Mouse (Mus musculus): Measurements from ENCODE around the gene Mdk.

Mdk gene

DNA sequence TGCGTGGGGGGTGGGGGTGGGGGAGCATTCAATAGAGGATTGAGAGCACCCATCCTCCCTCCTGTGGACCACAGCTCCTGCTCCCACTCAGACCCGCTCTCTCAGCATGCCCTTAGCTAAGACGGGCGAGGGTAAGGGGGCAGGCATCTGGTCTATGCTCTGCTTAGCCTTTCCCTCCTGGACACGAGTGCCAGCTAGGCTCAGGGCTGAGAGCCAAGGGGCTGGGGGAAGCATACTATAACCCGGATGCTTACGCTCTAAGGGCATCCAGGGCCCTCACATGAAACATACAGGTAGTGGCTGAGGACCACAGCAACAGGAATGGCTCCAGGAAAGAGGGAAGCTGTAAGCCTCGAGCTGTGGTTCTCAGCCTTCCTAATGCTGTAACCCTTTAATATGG is 26.0 kb upstream of the Mdk start:
- DNase-seq = no peak

DNA sequence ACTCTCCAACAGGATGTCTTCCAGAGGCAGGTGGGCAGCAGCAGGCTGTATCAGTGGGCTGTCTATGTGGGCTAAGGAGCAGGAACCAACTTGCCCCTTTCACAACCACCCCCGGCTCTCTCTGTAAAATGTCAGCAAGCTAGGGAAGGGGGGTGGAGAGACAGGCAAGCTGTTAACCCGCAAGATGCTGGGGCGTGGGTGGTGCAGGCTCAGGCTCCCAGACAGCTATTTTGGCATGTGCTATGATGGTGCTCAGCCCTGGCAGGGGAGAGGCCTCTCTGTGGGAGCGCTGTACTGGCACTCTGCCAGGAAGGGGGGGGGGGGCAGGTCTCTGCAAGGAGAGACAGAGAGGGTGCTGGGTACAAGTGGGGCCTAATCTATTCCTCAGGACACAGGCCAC is 25.0 kb upstream of the Mdk start:
- peak in 1 of 2 experiments; percentile 35 for DNase-seq

DNA sequence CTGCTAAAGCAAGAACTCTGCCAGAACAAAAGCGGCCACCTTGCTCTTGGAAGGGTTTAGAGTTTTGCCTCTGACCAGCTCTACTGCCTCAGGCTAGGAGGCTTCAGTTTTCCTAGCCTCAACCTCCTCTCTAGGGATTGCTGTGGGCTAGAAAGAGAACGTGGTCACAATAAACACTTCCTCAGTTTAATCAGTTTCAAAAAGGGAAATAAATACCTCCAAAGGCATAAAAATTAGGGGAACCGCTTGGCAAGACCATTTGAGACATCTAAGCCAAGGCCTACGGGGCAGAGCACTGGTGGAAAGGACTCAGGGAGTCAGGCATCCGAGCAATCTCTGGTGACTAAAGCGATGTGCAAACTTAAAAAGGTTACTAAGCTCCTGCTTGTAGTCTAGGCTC is 23.8 kb upstream of the Mdk start:
- DNase-seq = no peak

DNA sequence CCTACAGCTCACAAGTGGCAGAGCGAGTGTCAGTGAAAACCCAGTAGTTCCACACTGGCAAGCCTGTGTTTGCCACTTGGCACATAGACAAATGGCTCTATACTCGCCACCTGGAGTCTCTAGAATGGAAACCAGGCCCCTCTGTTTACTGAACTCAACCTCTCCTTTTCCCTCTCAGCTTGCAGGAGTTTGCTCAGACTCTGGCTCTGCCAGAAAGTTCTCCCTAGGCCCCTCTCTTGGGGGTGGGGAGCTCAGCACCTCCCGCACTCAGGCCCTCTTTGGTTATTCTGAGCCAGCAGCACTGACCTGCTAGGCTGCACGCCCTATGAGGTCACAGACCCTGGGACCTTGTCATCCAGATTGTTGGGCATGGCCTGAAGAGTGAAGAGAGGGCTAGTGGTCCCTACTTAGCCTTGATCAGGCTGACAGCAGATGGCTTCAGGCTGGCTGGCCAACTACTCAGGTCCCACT is 23.1 kb upstream of the Mdk start:
- DNase-seq = no peak

DNA sequence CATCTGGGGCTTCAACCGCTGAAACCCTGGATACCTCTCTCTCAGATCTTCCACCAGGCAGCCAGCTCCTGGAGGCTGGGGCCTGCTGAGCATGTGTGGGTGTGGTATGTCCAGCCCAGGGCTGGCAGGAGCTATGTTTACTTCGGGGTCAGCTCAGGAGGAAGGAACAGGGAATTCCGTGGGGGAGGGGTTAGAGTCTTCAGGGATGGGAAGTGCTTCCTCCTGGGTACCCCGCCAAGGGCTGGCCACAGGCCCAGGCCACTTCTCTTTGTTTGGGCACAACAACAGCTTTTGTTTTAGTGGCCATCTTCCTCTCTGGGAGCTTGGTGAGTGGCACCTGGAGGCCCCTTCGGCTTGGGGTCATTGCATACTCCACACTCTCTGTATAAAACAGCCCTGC is 21.7 kb upstream of the Mdk start:
- peak; percentile 89 to 91 for DNase-seq

DNA sequence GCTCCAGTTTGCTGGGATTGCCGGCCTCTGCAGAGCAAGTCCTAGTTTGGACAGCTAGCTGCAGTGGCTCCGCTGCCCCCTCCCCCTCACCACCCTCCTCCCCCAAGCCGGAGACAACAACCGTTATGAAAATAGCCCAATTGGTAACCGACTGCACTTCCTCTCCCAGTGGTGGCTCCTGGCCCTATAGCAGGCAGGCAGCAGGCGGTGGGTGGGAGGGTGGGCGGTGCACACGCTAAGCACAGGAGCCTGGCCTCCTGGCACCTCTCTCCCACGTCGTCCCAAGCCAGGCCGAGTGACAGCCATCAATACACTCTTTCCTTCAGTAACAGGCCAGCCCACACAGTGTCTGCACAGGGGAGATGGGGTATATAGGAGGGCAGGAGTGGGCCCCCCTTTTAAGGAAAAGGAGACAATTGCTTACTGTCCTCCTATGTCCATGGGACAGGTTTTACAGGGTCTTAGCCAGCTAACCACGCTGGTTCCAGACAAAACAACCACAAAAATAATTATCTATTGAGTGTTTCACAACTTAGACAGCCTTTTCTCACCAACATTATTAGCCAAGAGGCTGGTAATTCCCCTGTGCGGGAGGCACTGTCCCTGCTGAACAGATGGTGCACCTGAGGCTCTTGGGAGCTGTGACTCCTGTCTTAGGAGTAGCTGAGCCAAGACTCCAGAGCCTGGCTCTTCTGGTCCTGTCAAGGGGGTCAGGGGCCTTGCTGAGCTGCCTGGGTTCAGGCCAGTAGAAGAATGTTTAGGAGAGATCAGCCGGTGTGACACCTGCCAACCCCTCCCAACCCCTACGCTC is 18.4 kb upstream of the Mdk start:
- peak; percentile 60 to 67 for DNase-seq

DNA sequence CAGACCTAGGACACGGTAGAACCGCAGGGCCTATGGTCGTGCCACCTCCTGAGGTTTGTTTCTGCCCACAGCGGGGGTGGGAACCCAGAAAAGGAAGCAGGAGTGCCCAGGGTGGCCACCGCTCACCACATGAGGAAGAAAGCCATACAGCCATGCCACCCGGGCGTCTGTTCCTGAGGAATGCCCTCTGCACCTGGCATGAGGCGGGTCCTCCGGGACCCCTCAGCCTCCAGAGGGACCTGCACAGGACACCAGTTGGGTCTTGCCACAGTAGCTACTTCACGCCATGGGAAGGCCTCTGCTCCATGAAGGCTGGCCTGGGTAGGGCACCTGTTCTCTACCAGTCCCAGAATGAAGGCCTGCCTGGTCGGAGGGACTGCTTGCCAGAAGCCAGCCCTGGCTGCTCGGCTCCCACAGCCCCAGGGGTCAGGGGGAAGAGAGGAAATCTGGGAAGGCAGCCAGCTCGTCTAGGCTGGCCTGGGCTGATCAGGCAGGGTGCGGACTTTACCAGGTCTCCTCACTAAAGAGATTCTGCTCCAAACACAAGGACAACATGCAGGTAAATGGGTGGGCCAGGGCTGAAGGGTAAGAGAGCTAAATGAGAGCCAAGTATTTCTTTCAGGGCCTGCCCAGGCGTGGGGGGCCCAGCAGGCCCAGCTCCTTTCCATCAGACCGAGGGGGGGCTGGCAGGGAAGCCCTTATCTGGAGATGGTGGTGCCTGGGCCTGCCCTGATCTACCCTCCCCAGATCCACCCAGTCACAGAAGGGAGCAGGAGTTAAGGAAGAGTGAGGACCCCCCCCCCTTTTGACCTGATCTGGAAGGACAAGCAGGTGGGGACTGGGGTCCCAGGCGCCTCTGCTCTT is 17.5 kb upstream of the Mdk start:
- DNase-seq = peak; percentile 88

DNA sequence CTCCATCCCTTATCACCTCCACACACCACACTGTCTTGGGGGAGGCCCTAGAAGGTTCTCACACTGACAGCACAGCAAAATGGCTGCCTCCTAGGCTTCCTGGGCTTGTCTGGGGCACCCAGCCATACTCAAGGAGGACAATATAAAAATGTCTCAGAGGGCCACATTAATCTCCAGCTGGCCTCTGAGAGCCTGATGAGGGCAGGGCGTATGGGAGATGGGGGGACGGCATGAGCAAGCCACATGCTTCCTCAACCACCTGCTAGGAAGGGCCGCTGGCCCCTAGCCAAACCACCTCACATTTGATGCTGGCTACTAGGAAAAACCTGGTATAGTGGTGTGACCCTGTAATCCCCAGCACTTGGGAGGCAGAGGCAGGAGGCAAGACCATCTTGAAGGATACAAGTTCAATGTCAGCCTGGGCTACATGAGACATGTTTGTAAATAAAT is 16.7 kb upstream of the Mdk start:
- DNase-seq = peak in 1 of 2 experiments; percentile 42

DNA sequence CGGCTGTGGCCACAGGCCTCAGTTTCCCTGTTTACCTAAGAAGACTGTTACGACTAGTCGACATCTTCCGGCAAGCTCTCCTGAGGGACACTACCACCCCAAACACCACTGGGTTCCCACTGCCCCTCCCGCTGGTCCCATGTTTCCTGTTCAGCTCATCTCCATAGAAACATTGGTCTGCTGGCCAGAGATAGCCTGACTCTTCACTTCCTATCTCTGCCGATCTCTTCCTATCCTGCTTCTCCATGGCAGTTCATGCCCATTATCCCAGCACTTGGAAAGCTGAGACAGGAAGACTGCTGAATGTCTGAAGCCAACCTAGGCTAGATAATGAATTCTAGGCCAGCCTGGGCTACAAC is 16.0 kb upstream of the Mdk start:
- DNase-seq = peak; percentile 60 to 63

DNA sequence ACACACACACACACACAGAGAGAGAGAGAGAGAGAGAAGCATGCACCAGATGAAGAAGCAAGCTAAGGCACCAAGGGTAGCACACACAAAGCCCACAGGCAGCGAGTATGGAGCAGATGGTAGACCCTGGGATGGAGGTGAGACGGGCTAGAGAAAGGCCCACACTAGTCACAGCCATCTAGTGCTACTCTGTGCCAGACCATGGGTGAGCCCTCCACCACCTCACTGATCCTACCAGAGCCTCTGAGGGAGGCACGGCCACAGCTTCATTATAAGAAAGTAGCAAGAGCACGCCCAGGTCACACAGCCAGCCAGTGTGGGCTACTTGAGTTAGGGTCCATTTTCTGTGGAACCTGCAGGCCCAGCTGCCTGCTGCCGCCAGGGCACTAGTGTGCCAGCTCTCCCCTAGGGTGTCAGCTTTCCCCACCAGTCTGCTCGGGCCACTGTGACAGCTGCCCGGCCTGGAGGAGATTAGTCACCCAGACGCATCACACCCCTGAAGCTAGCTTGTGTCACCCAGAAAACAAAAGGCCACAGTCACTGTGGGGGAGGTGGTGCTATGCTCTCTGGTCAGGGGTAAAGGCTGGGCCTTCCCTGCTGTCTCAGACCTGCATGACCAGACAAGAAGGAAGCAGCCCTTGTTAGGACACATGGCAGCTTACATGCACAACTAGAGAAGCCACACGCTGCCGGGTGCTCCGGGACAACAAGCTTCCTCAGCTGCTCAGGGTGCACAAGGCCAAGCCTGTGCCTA is 15.5 kb upstream of the Mdk start:
- peak in 1 of 2 experiments; percentile 26 for DNase-seq

DNA sequence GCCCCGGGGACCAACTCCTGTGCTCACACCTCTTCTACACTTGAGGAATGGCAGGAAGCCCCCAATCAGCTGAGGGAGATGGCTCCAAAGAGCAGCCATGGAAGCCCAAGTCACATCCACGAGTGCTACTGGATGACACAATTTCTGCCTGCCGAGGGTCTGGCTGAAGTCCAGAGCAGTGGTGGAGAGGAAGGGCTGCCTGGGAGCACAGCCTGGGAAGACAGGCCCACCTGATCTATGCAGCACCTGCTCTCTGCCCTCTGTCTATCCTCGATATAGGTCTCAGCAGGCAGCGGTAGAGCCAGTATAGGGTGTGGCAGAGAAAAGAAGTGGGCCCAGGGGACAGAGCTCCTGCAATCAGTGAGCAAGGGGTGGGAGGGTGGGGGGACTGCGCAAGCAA is 14.7 kb upstream of the Mdk start:
- DNase-seq = peak in 1 of 2 experiments; percentile 66

DNA sequence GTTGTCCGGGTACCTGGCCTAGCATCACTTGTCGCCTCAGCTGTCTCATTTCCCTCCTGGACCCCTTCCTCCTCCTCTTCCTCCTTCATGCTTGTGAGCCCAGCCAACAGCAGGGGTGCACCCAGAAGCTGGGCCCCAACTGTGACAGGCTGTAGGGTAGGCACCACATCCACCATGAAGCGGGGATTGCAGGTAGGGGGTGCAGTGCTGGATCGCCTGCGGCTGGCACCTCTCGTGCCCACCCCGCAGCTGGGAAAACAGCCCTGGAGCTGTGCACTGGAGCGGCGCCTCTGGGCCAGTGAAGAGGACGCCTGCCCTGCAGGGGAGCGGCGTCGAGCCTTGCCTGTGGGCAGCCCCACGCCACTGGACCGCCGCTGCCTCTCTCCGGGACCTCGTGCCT is 13.4 kb upstream of the Mdk start, which contains the start of gene Gm9821:
Gm9821 (plus strand) TSS at position 221 of the 400 bp plus-strand sequence.
- DNase-seq = no peak

DNA sequence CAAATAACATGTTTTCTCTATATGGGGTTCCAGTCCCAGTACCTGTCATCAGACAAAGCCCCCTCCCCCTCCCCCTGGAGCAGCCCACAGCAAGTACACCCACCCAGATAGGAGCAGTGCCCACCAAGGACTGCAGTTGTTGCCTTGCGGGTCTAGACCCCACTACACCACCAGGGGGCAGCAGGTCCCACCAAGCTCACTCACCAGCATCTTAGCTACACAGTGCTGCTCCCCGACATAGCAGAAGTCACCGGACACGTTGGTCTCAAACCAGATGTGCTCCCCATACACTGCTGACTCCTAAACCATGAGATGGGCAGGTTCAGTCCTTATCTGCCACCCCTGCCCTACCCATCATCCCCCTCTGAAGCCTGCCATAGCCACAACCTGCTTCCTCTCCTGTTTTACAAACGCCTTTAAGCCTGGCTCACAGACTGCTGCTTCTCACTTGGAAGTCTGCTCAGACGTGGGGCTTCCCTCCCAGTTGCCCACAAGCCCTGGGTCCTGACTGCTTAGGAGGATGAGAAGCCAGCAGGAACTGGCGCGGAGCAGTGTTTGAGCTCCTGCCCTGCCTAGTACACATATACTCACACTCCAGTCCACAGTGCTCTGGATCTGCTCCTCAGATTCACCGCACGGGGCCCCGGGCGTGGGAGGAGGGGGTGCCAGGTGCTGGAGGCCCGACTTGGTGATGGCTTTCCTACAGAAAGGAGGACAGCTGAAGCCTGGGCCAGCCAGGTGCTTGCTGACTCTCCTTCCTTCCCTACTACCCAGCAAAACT is 12.3 kb upstream of the Mdk start:
- peak; percentile 66 to 88 for DNase-seq

DNA sequence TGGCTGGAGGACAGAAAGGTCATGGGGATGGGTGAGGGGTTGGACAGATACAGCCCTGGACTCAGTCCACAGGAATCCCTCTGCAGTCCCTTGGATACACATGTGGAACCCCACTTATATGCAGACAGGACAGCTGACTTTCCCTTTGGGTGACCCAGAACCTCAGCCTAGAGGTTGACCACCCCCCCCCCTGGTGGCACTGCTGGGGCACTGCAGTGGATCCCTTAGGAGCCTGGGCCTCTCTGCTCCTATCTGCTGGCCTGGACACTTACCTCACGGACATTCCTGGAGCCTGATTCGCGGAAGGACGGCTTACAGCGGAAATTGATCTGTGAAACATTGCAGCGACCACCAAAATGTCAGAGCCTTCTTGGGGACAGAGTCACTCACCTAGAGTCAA is 10.3 kb upstream of the Mdk start:
- peak in 1 of 2 experiments; percentile 52 for DNase-seq

DNA sequence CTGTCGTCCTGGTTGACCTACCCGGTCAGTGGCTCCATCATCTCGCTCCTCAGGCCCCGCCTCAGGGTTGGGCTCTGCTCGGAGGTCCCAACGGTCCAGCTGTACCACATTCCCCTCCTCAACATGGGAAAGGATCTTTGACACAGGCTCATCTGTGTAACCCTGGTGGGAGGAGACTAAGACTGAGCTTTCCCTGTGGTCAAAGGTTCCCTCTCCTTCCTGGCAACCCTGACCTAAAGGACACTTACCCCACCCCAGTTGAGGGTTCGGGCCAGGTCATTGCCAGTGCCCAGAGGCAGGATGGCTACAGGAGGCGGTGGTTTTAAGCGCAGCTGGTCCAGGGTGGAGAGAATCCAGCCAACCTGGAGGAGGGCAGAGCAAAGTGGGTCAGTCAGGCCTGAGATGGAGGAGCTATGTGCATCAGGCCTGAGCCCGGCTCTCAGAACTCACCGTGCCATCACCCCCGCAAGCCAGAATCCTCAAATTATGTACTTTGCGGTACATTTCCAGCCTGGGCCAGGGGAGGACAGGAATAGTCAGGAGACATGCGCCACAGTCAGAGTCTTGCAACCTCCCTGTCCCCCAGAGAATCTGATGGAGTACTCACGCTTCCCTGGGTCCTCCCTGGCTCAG is 7.3 kb upstream of the Mdk start:
- peak; percentile 74 to 81 for DNase-seq

DNA sequence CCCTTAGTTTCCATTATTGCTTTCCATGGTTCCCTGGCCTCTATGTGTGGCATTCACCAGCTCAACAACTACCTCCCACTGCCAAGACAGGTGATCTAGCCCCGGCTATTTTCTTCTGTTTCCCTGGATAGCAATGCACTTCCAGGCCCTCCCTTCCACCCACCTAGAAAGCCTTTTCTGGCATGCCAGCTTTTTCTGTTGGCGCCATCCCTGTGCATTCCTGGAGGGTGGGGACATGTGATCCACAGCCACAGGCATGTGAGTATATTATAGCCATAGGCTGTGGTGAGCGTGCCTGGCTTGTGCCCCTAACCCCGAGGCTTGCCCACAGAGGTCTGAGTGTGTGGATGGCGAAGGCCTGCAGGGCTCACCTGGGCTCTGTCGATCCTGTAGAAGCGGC is 4.1 kb upstream of the Mdk start:
- no peak for DNase-seq

DNA sequence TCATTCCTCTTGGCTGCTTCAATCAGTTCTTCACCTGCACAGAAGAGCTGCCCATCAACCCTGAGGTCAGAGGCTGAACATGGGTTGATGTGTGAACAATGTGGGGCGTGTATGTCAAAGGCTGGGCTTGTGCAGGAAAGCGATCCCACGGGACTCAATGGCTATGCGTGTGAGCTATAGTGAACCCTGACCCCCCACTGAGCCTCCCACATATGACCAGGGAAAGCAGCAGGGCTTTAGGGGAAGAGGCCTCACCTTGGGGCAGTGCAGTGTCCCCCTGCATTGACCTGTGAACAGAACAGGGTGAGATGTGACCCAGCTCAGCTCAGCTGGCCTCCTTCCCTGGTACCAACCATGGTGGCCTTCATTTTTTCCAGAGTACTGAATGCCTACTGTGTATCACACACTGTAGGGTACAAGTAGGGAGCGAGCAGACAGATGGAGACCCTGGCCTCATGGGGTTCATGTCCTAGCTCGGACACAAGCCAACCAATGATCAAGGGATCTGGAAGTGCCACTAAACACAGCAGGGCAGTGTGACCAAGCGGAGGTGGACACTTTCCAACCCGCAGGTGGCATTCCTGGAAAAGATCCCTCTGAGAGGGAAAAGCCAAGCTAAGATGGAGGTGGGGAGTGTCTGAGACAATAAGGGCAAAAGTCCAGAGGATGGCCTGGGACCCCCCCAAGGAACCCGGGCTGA is 2.9 kb upstream of the Mdk start:
- peak in 1 of 2 experiments; percentile 39 for DNase-seq

DNA sequence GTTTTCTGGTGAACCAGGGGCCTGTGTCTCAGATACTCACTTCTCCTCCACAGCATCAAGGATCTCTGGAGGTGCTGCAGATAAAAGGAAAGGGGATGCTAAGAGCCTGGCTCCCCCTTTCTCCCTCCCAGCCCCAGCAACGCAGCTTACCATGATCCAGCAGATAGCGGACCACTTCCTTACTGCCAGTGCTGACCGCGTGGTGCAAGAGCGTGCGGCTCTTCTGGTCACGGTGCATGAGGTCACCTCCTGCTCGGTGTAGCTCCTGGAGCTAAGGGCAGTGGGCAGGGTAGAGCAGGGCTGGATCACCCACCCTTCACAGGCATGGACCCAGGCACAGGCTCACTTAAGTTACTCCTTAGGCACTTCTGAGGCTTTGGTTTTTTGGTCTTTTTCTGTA is 1.9 kb upstream of the Mdk start:
- DNase-seq = no peak

DNA sequence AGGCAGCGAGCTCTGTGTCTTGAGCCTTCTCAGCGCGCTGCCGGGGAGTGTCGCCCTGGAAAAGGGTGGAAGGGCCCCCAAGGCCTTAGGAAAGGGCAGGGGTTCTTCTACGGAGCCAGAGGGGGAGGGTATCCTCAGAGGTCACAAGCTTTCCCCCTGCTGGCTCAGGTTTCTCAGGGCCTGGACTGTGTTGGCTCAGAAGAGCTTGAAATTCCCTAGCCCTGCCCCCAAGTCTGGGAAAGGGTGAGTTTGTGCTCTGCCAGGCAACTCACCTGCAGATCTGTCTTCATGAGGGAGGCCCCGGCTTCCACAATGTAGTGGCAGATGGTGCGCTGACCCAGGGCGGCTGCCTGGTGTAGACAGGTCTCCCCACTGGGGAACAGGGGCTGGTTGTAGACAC is 1.4 kb upstream of the Mdk start:
- DNase-seq = no peak

DNA sequence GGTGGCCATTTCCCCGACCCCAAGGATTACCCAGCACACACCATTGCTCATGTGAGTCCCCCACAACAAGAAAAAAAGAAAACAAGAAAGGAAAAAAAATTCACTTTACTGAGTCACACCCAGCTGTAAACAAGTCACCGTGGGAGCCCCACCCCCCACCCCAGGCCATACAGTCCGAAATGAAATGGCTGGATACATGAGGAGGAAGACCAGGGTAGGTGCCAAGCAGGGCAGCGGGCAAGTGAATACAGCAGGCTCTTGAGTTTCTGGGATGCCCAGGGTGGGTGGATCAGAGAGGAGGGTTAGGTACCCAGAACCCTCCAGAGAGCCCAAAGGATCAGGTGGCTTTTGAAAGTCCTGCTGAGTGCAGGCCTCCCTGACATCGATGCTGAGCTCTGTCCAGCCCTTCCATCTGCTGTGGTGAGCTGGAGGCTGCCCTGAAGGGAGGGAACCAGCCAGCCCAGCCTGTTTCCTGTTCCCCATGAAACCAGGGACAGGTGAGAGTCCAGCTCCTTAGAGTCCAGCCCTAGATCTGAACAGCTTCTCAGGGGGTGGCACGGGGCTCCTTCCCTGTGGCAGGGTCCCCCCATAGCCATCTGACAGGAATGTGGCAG is 747 bp upstream of the Mdk start:
- DNase-seq = no peak

Data from kidney, postnatal 36 days (tissue).